Mouse (Mus musculus) G1E (cell line): ENCODE measurements at regions not wholly inside any gene's neighbourhood (a gene's known extent, or its start where the extent isn't known, plus 50 kb on each side); places are given as distances from the start of the nearest gene placed in this dataset.

Experiments
- CTCF ChIP-seq: IDR thresholded peaks from 2 replicates; pipeline ENCODE4 v1.5.1; 2012; ENCODE audit warnings: low read depth, low read length, inconsistent platforms, mixed read lengths
- GATA1 ChIP-seq: IDR thresholded peaks from 2 replicates; pipeline ENCODE4 v1.6.1; 2012; ENCODE audit warnings: borderline replicate concordance, low read length, inconsistent platforms, mixed read lengths

DNA sequence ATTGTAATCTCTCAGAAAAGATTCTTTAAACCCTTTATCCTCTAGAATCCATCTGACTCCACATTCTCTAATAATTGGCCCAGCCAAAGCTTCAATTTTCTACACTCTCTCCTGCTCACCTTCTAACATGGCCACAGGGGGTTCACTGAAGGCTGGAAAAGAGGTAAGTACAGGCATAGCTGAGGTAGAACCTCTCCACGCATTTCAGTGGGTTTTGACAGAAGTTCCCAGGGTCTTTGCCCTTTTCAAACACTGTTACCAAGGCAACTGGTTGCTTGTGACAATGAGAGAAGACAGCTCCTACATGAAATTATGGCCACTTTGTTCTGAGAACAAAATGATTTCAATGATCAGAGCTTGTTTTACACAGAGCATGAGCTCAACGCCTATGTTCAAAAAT is 231.2 kb downstream of the Htr7 start:
- TF ChIP-seq CTCF (no peak), GATA1 (no peak)
